Mouse (Mus musculus) C2C12 (cell line): Measurements from ENCODE around the gene Fam193b.

ENCODE experiments used
- CTCF ChIP-seq: IDR thresholded peaks from one replicate; pipeline ENCODE4 v1.5.1; 2011; ENCODE audit not compliant: control insufficient read depth, insufficient read depth, insufficient read length
- MAX ChIP-seq: IDR thresholded peaks from one replicate; pipeline ENCODE4 v1.6.1; 2011; ENCODE audit warnings: mild to moderate bottlenecking, control low read depth
- MYOD1 ChIP-seq: IDR thresholded peaks from one replicate; pipeline ENCODE4 v1.6.1; 2011; ENCODE audit warnings: low read depth; ENCODE audit not compliant: control insufficient read depth, insufficient read length

DNA sequence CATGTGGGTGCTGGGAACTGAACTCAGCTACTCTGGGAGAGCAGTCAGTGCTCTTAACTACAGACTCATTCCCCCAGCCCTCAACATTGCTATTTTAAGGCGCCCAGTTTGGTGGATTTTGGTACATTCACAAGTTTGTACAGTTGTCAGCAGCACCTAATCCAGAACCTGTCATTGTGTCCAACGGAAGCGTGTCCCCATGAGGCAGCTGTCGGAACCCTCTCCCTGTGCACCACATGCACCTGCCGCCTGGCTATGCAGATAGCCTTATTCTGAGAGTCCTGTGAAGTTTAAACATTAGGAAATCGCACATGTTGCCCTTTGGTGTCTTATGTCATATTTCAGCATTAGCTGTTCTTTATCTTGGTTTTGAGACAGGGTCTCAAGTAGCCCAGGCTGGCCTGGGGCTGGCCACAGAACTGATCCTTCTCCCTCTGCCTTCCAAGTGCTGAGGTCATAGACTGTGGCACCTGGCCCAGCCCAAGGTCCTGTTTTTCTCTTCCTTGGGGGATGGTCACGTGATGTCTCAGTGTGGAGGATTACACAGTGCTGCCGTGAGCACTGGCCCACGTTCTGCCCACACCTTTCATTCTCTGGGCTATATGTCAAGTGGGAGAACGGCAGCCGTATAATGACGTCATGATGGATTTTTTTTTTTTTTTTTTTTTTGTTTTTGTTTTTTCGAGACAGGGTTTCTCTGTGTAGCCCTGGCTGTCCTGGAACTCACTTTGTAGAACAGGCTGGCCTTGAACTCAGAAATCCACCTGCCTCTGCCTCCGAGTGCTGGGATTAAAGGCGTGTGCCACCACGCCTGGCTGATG is 45.0 kb downstream of the Fam193b start:
- TF ChIP-seq CTCF (no peak), MAX (no peak), MYOD1 (no peak)
